Mouse (Mus musculus) C2C12 (cell line): ENCODE measurements at regions not wholly inside any gene's neighbourhood (a gene's known extent, or its start where the extent isn't known, plus 50 kb on each side); places are given as distances from the start of the nearest gene placed in this dataset.

Experiments used
- H3K27me3 ChIP-seq: one replicate; pipeline ENCODE4 v1.6.1; 2011; ENCODE audit not compliant: control insufficient read depth, insufficient read depth, insufficient read length
- H3K36me3 ChIP-seq: one replicate; pipeline ENCODE4 v1.6.1; 2011; ENCODE audit not compliant: control insufficient read depth, insufficient read depth
- H3K4me3 ChIP-seq: one replicate; pipeline ENCODE4 v1.5.1; 2011; ENCODE audit warnings: mild to moderate bottlenecking, control low read depth; ENCODE audit not compliant: poor library complexity, insufficient read depth, severe bottlenecking
- H3K79me2 ChIP-seq: one replicate; pipeline ENCODE4 v1.6.1; 2011; ENCODE audit not compliant: control insufficient read depth, insufficient read depth
- H3K79me3 ChIP-seq: one replicate; pipeline ENCODE4 v1.6.1; 2011; ENCODE audit warnings: low read depth, control low read depth
- H3ac ChIP-seq: one replicate; pipeline ENCODE3; 2011; ENCODE audit warnings: low read depth; ENCODE audit not compliant: control insufficient read depth, insufficient read length
- CEBPB ChIP-seq: IDR thresholded peaks from one replicate; pipeline ENCODE4 v1.6.1; 2011; ENCODE audit warnings: low read depth, mild to moderate bottlenecking, control low read depth, moderate library complexity
- CTCF ChIP-seq: IDR thresholded peaks from one replicate; pipeline ENCODE4 v1.5.1; 2011; ENCODE audit not compliant: control insufficient read depth, insufficient read depth, insufficient read length
- FOSL1 ChIP-seq: IDR thresholded peaks from one replicate; pipeline ENCODE4 v1.8.0; 2011; ENCODE audit warnings: mild to moderate bottlenecking, low read length; ENCODE audit not compliant: poor library complexity, insufficient read depth, severe bottlenecking
- MAX ChIP-seq: IDR thresholded peaks from one replicate; pipeline ENCODE4 v1.6.1; 2011; ENCODE audit warnings: mild to moderate bottlenecking, control low read depth
- MYOD1 ChIP-seq: IDR thresholded peaks from one replicate; pipeline ENCODE4 v1.6.1; 2011; ENCODE audit warnings: low read depth; ENCODE audit not compliant: control insufficient read depth, insufficient read length
- MYOG ChIP-seq: IDR thresholded peaks from one replicate; pipeline ENCODE4 v1.6.1; 2011; ENCODE audit not compliant: control insufficient read depth, insufficient read length; ENCODE audit errors: extremely low read depth
- USF1 ChIP-seq: IDR thresholded peaks from one replicate; pipeline ENCODE4 v1.6.1; 2011; ENCODE audit warnings: low read depth, mild to moderate bottlenecking, control low read depth, moderate library complexity

DNA sequence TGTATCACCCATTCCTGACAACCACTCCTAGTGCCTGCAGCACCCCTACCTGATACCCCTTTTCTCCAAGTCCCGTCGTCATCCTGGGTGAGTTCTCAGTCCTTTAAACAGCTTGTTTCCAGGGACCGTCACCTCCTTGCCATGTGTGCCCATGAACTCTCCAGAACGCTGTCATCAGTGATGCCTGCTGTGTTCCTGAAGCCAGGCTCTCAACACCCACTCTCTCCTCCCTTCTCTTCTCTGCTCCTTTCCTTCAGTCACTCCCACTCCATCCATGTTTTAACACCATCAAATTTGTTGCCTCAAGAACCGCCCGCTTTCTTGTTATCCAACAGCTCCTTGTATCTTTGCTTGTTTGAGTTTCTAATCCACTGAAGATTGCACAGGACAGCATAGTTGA lies 277.8 kb upstream of the Zfp637 start:
- Histone ChIP-seq H3K27me3 (no peaks in the 10 kb centered on the region), H3K4me3 (no peak overlapping the region), H3K36me3 (no peaks in the 10 kb centered on the region), H3K79me3 (no peaks in the 10 kb centered on the region), H3ac (no peak overlapping the region), H3K79me2 (no peaks in the 10 kb centered on the region)
- TF ChIP-seq CTCF (no peak), MAX (no peak), USF1 (no peak), MYOD1 (no peak), CEBPB (no peak), FOSL1 (no peak), MYOG (no peak)

DNA sequence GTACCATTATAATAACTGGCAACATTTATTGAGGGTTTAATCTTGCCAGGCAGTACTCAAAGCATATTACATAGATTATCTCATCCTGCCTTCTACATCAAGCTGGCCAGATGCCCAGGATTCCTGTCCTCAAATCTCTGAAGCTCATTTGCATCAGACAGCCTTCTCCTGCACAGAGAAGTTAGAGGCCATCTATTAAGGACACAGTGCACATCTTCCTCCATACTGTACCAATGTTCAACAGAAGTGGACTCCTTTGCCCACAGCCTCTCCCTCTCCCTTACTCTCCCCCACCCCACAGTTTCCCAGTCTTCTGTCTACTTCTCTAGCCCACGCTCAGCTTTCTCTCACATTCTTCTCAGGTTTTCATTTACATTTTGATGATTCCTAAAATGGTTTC lies 277.3 kb upstream of the Zfp637 start:
- TF ChIP-seq CTCF (no peak), MAX (no peak), CEBPB (no peak), FOSL1 (no peak), USF1 (no peak), MYOD1 (no peak), MYOG (no peak)
- Histone ChIP-seq H3K79me3 (no peaks in the 10 kb centered on the region), H3K27me3 (no peaks in the 10 kb centered on the region), H3K36me3 (no peaks in the 10 kb centered on the region), H3K4me3 (no peak overlapping the region), H3K79me2 (no peaks in the 10 kb centered on the region), H3ac (no peak overlapping the region)

DNA sequence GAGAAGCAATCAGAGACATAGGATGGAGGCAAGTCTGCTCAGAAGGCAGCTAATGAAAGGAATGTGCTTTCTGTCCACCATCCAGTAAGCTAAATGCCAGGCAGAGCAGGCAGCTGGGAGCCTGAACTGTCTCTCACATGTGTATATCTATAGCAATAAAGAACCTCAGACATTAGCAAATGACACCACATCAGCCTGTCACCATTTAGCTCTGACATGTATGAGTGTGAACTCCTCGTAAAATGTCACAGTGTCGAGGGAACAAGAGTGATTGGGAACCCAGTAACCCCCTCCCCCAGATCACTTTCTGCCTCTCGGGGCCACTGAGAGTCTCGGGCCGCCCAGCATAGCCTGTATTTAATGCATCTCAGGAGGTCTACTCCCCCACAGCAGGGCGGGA lies 274.2 kb upstream of the Zfp637 start:
- H3K27me3 ChIP-seq, result no peaks in the 10 kb centered on the region
- no peak overlapping the region for H3K4me3 ChIP-seq
- H3ac ChIP-seq, result no peak overlapping the region
- H3K79me2 ChIP-seq, result no peaks in the 10 kb centered on the region
- no peaks in the 10 kb centered on the region for H3K36me3 ChIP-seq
- TF ChIP-seq MYOG (no peak), FOSL1 (no peak), CEBPB (no peak), USF1 (no peak), MYOD1 (no peak), CTCF (no peak), MAX (no peak)
- no peaks in the 10 kb centered on the region for H3K79me3 ChIP-seq

DNA sequence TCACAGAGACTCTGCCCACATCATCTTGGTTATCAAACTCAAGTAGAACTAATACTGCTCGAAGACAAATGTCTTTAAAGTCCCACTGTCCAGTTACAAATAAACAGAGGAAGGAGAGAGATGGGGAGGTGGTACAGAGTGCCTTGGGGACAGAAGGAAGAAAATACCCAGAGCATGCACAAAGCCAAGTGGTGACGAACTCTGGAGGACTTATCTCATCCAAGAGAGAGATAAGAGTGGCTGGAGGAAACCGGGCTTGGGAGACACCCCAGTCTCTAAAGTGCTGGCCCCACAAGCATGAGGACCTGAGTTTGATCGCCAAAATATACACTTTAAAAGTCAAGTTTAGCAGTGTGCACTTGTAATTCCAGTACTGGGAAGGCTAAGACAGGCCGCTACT lies 273.3 kb upstream of the Zfp637 start:
- no peaks in the 10 kb centered on the region for H3K79me3 ChIP-seq
- no peaks in the 10 kb centered on the region for H3K79me2 ChIP-seq
- H3K36me3 ChIP-seq, result no peaks in the 10 kb centered on the region
- H3K27me3 ChIP-seq, result no peaks in the 10 kb centered on the region
- H3K4me3 ChIP-seq, result no peak overlapping the region
- H3ac ChIP-seq, result no peak overlapping the region
- TF ChIP-seq MAX (no peak), MYOD1 (no peak), CTCF (no peak), CEBPB (no peak), USF1 (no peak), FOSL1 (no peak), MYOG (no peak)

DNA sequence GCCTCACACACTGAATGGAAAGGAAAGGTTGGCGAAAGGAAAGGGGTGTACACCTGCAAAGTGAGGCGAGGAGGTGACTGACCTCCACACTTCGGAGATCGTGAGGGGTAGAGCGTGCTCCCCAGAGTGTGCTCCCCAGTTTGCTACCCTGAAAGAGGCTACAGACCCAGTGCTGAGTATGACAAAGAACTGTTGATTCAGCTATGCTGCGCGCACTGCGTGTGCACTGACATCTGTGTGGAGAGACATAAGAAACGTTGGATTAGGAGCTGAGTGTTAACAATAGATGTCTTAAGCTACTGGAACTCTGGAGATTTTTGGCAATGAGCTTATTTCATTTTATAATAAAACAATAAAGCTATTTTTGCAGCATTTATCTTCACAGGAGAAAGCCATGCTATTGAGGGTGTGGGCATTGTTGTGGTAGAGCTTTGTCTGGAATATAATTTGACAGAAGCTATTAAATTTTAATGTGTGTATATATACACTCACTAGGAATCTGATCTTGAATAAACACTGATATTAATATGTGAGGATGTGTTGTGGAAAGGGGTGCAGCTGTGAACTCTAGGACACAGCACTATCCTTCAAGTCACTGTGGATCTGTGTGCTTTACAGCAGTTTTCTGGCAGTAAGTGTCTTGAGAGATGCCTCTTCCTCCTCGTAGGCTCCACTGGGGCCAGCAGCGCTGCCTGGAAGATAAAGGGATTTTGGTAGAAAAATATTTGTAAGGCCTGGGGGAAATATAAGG lies 271.2 kb upstream of the Zfp637 start:
- Histone ChIP-seq H3K36me3 (no peaks in the 10 kb centered on the region), H3K79me3 (no peaks in the 10 kb centered on the region), H3K27me3 (no peaks in the 10 kb centered on the region), H3K79me2 (no peaks in the 10 kb centered on the region), H3ac (no peak overlapping the region), H3K4me3 (no peak overlapping the region)
- TF ChIP-seq FOSL1, result no peak
- TF ChIP-seq CEBPB, result no peak
- TF ChIP-seq USF1, result no peak
- no peak for TF ChIP-seq MYOG
- no peak for TF ChIP-seq CTCF
